Mouse (Mus musculus) heart, embryonic 16.5 days (tissue): ENCODE measurements around the gene Ranbp2. TPM values are rescaled to one million over a fixed set of nuclear protein-coding genes. Genes with fewer than 3 reads are reported as not detected.

Experiments used
- ATAC-seq: fragments of 200-750 bp; cut with Nextera tagmentation; replicated peaks from 2 replicates; pipeline ENCODE4 v1.8.0; 2017; ENCODE audit warnings: moderate number of reproducible peaks; ENCODE audit not compliant: insufficient read depth, low FRiP score; ENCODE audit errors: extremely low read depth
- H3K27ac ChIP-seq: fragments of 300-500 bp; sonication (generic); 2 replicates; pipeline ENCODE4 v1.5.1; 2014; ENCODE audit warnings: mild to moderate bottlenecking, low read length, control low read depth, moderate library complexity
- H3K27me3 ChIP-seq: fragments of 300-500 bp; sonication (generic); 2 replicates; pipeline ENCODE4 v1.6.1; 2014; ENCODE audit warnings: low read length, mixed read lengths; ENCODE audit not compliant: control insufficient read depth, insufficient read depth
- H3K36me3 ChIP-seq: fragments of 300-500 bp; sonication (generic); 2 replicates; pipeline ENCODE4 v1.6.1; 2014; ENCODE audit not compliant: control insufficient read depth, insufficient read depth
- H3K4me1 ChIP-seq: fragments of 300-500 bp; sonication (generic); 2 replicates; pipeline ENCODE4 v1.6.1; 2014; ENCODE audit warnings: low read length, mixed read lengths; ENCODE audit not compliant: control insufficient read depth, insufficient read depth
- H3K4me2 ChIP-seq: fragments of 300-500 bp; sonication (generic); 2 replicates; pipeline ENCODE4 v1.6.1; 2014; ENCODE audit warnings: low read depth, mild to moderate bottlenecking, control low read depth, low read length
- H3K4me3 ChIP-seq: fragments of 300-500 bp; sonication (generic); 2 replicates; pipeline ENCODE4 v1.5.1; 2014; ENCODE audit warnings: mild to moderate bottlenecking, control low read depth, low read length
- H3K9ac ChIP-seq: fragments of 300-500 bp; sonication (generic); 2 replicates; pipeline ENCODE4 v1.6.1; 2014; ENCODE audit warnings: low read length, control low read depth
- H3K9me3 ChIP-seq: fragments of 300-500 bp; sonication (generic); replicated peaks from 2 replicates; pipeline ENCODE4 v1.6.1; 2016; ENCODE audit warnings: low read length; ENCODE audit not compliant: control insufficient read depth
- WGBS: fragments of 180-500 bp; shearing (Covaris S2); extraction: QIAGEN DNeasy Blood & Tissue Kit; methylation state at CpG from one replicate; pipeline ENCODE4 v1.1.7; 2014; 5-methylcytosine and 5-hydroxymethylcytosine counted together
- polyA plus RNA-seq: library from polyadenylated mRNA; unstranded; fragments of >200 nt; fragmentation: Nextera tagmentation; extraction: Ambion mirVana; gene quantifications from 2 replicates; pipeline ENCODE4 v1.2.1, GENCODE M21; 2015

Ranbp2 gene
- polyA plus RNA-seq, 1 experiment from 2014 or later, result 14.0 TPM

GRCm38 (mm10) chr10:58479954-58480490 is 33.3 kb downstream of the Ranbp2 start:
- Histone ChIP-seq H3K4me3 (no peak overlapping the region), H3K4me2 (no peak overlapping the region), H3K27ac (no peak overlapping the region), H3K27me3 (no peaks in the 10 kb centered on the region), H3K4me1 (no peaks in the 10 kb centered on the region), H3K36me3 (peaks cover 56% of the 10 kb centered on the region), H3K9ac (no peak overlapping the region), H3K9me3 (no peaks in the 10 kb centered on the region)
- ATAC-seq, result no peak
- WGBS, result 92% methylated on average over 4 of the region's 4 CpGs

DNA sequence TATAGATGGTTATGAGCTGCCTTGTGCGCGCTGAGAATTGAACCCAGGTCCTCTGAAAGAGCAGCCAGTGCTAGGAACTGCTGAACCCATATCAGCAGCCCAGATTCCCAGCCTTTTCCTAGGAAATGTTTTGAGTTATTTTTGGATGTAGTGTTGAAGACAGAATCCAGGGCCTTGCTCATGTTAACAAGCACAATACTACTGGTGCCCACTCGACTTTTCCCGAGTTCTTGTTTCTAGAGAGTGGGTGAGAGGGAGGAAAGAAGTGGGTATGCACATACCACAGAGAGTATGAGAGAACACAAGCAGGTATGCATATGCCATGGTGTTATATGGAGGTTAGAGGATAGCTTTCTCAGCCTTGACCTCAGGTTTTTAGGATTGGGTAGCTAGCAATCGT is 44.3 kb downstream of the Ranbp2 start:
- H3K36me3 ChIP-seq, result peaks cover 37% of the 10 kb centered on the region

GRCm38 (mm10) chr10:58495637-58496036 is 48.9 kb downstream of the Ranbp2 start:
- WGBS, result 85% methylated on average over 2 of the region's 2 CpGs

More for the DNA sequence above, 44.3 kb downstream of the Ranbp2 start:
- no peak for ATAC-seq
- 73% methylated on average over 5 of the region's 5 CpGs for WGBS
- Histone ChIP-seq H3K9me3 (no peaks in the 10 kb centered on the region), H3K27ac (no peak overlapping the region), H3K4me3 (no peak overlapping the region), H3K4me2 (no peak overlapping the region), H3K27me3 (no peaks in the 10 kb centered on the region), H3K9ac (no peak overlapping the region), H3K4me1 (no peaks in the 10 kb centered on the region)

GRCm38 (mm10) chr10:58496732-58497131 is 50.0 kb downstream of the Ranbp2 start:
- Histone ChIP-seq H3K9me3 (no peaks in the 10 kb centered on the region), H3K27me3 (no peaks in the 10 kb centered on the region), H3K27ac (no peak overlapping the region), H3K4me3 (no peak overlapping the region; the same call in 1 of the 2 replicates), H3K9ac (peak overlapping the region; percentile 76; the same call in 1 of the 2 replicates), H3K36me3 (peaks cover 26% of the 10 kb centered on the region), H3K4me2 (0 out of 2 replicates have a peak overlapping the region, but pooled peaks have one; percentile 65), H3K4me1 (peaks cover 9% of the 10 kb centered on the region)
- no peak for ATAC-seq

More at GRCm38 (mm10) chr10:58495637-58496036, 48.9 kb downstream of the Ranbp2 start:
- H3K4me3 ChIP-seq, result no peak overlapping the region
- H3K4me2 ChIP-seq, result no peak overlapping the region
- no peak for ATAC-seq
- no peaks in the 10 kb centered on the region for H3K27me3 ChIP-seq
- H3K9me3 ChIP-seq, result no peaks in the 10 kb centered on the region
- no peak overlapping the region for H3K27ac ChIP-seq
- H3K36me3 ChIP-seq, result peaks cover 36% of the 10 kb centered on the region
- peaks cover 9% of the 10 kb centered on the region for H3K4me1 ChIP-seq
- no peak overlapping the region for H3K9ac ChIP-seq

GRCm38 (mm10) chr10:58497320-58498284 is 50.9 kb downstream of the Ranbp2 start, which contains the start of gene Ccdc138:
TSS of gene Ccdc138 (plus strand) at chr10:58497948.
- 1% methylated on average over 50 of the region's 50 CpGs for WGBS
- ATAC-seq, result peak; percentile 99

GRCm38 (mm10) chr10:58498516-58498915 is 51.8 kb downstream of the Ranbp2 start:
- WGBS, result 51% methylated on average over 2 of the region's 2 CpGs
- H3K4me1 ChIP-seq, result peaks cover 9% of the 10 kb centered on the region
- peak overlapping the region; percentile 65 for H3K4me2 ChIP-seq
- no peaks in the 10 kb centered on the region for H3K9me3 ChIP-seq
- H3K27ac ChIP-seq, result peak overlapping the region; percentile 89
- peaks cover 11% of the 10 kb centered on the region for H3K36me3 ChIP-seq
- ATAC-seq, result no peak
- H3K27me3 ChIP-seq, result no peaks in the 10 kb centered on the region
- H3K9ac ChIP-seq, result peak overlapping the region; percentile 76
- peak overlapping the region; percentile 79 for H3K4me3 ChIP-seq

More at GRCm38 (mm10) chr10:58497320-58498284, 50.9 kb downstream of the Ranbp2 start, which contains the start of gene Ccdc138:
- peak within 1 kb of the TSS; percentile 76 for H3K9ac ChIP-seq
- H3K4me2 ChIP-seq, result peak within 1 kb of the TSS; percentile 65
- H3K27ac ChIP-seq, result peak within 1 kb of the TSS; percentile 89
- H3K27me3 ChIP-seq, result no peaks in the 10 kb centered on the region
- H3K4me1 ChIP-seq, result peaks cover 9% of the 10 kb centered on the region
- H3K9me3 ChIP-seq, result no peaks in the 10 kb centered on the region
- peak within 1 kb of the TSS; percentile 79 for H3K4me3 ChIP-seq
- peaks cover 20% of the 10 kb centered on the region for H3K36me3 ChIP-seq

DNA sequence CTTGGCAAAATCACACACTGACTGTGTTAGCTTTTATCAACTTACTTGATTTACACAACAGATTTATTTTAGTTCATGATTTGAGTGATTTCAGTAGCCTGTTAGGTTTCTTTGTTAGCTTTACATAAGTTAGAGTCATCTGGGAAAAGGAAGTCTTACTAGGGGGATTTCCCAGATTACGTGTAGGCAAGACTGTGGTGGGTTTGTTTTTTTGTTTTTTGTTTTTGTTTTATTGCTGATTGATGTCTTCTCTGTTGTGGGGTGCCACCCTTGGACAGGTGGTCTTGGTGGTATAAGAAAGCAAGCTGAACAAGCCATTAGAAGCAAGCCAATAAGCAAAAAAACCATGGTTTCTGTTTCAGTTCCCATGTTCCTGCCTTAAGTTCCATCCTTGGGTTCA is 82.6 kb downstream of the Ranbp2 start:
- no peaks in the 10 kb centered on the region for H3K27me3 ChIP-seq
- no peaks in the 10 kb centered on the region for H3K9me3 ChIP-seq
- no peaks in the 10 kb centered on the region for H3K4me1 ChIP-seq
- H3K9ac ChIP-seq, result no peak overlapping the region
- no peak for ATAC-seq
- no peak overlapping the region for H3K4me3 ChIP-seq
- H3K27ac ChIP-seq, result no peak overlapping the region
- WGBS, result 79% methylated on average over 1 of the region's 1 CpGs
- H3K4me2 ChIP-seq, result no peak overlapping the region
- no peaks in the 10 kb centered on the region for H3K36me3 ChIP-seq

DNA sequence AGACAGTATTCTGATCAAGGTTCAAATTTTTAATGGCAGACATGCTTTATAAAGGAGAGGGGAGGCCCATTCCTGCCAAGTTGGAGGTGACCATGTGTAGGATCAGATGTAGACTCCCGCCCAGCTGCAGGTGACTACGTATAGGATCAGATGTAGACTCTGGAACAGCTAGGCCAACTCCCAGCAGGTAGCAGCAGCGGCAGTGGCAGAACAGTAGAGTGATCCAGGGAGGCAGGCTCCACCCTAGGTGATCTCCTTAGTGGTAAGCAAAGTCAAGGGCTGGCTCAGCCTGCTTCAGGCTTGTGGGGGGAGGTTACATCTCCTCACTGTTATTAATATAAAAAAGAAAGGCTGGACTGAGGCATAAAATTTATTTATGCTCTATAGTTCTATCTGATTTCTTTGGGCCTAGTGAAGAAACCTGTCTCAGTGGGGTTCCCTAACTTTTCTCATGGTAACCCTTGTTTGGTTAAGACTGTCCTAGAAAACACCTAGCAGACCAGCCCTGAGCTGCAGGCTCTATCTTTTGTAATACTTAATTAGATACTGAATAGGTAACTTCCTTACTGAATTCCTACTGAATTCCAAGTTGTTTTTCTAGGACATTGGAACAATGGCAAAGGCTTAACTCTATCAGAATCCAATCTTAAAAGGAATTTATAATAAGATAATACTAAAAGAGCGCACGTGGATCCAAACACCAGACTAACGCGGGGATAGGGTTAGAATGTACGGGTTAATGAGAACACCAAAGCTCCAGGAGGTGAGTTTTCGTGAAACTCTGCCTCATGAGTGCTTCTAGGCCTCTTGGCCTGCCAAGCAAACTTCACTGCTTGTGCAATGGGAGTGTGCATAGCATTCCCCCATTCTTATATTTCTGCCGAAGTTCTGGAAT is 84.4 kb downstream of the Ranbp2 start:
- H3K36me3 ChIP-seq, result no peaks in the 10 kb centered on the region

More for the DNA sequence above, 84.4 kb downstream of the Ranbp2 start:
- Histone ChIP-seq H3K9ac (no peak overlapping the region), H3K4me2 (no peak overlapping the region), H3K4me3 (no peak overlapping the region), H3K9me3 (no peaks in the 10 kb centered on the region), H3K27ac (no peak overlapping the region), H3K4me1 (no peaks in the 10 kb centered on the region), H3K27me3 (no peaks in the 10 kb centered on the region)
- WGBS, result 88% methylated on average over 10 of the region's 10 CpGs
- ATAC-seq, result no peak
